Mouse (Mus musculus): ENCODE results near the gene Tap1. TPM values are rescaled to one million over a fixed set of nuclear protein-coding genes. Genes with fewer than 3 reads are reported as not detected.

Tap1 gene
- polyA plus RNA-seq, 1 experiment = 1.1 TPM

GRCm38 (mm10) chr17:34196941-34197894, 9.9 kb downstream of the Tap1 start, which contains the start of gene Psmb8:
Gene Psmb8, plus strand, starts transcription at chr17:34197721.
- TF ChIP-seq GATA1 (IDR thresholded peaks at IDR 0.05; ENCODE audit: low read length) = no peak

- TF ChIP-seq GATA1 (IDR thresholded peaks at IDR 0.05; ENCODE audit: low read length) = no peak
Observed at GRCm38 (mm10) chr17:34197904-34198520, 10.7 kb downstream of the Tap1 start.

GRCm38 (mm10) chr17:34198521-34198912, 11.2 kb downstream of the Tap1 start:
- no peak for TF ChIP-seq GATA1 (IDR thresholded peaks at IDR 0.05; ENCODE audit: low read length)

GRCm38 (mm10) chr17:34199050-34199619, 11.8 kb downstream of the Tap1 start:
- TF ChIP-seq GATA1 (IDR thresholded peaks at IDR 0.05; ENCODE audit: low read length) = no peak

- TF ChIP-seq GATA1 (IDR thresholded peaks at IDR 0.05; ENCODE audit: low read length) = no peak
Observed at GRCm38 (mm10) chr17:34200047-34200446, 12.7 kb downstream of the Tap1 start.

- TF ChIP-seq GATA1 (IDR thresholded peaks at IDR 0.05; ENCODE audit: low read length) = no peak
Observed at GRCm38 (mm10) chr17:34200772-34201505, 13.6 kb downstream of the Tap1 start.

GRCm38 (mm10) chr17:34201506-34202055, 14.2 kb downstream of the Tap1 start:
- TF ChIP-seq GATA1 (IDR thresholded peaks at IDR 0.05; ENCODE audit: low read length) = no peak

GRCm38 (mm10) chr17:34202760-34203442, 15.5 kb downstream of the Tap1 start:
- TF ChIP-seq GATA1 (IDR thresholded peaks at IDR 0.05; ENCODE audit: low read length) = no peak

- no peak for TF ChIP-seq GATA1 (IDR thresholded peaks at IDR 0.05; ENCODE audit: low read length)
Observed at GRCm38 (mm10) chr17:34203444-34203843, 16.1 kb downstream of the Tap1 start, which contains the start of gene Tap2. Gene Tap2, plus strand, starts transcription at chr17:34203527.

GRCm38 (mm10) chr17:34204303-34205010, 17.1 kb downstream of the Tap1 start:
- TF ChIP-seq GATA1 (IDR thresholded peaks at IDR 0.05; ENCODE audit: low read length) = no peak

GRCm38 (mm10) chr17:34205021-34205745, 17.8 kb downstream of the Tap1 start:
- no peak for TF ChIP-seq GATA1 (IDR thresholded peaks at IDR 0.05; ENCODE audit: low read length)

- TF ChIP-seq GATA1 (IDR thresholded peaks at IDR 0.05; ENCODE audit: low read length) = no peak
Observed at GRCm38 (mm10) chr17:34205746-34206176, 18.4 kb downstream of the Tap1 start.

GRCm38 (mm10) chr17:34206731-34207130, 19.4 kb downstream of the Tap1 start:
- no peak for TF ChIP-seq GATA1 (IDR thresholded peaks at IDR 0.05; ENCODE audit: low read length)

All from G1E-ER4 (cell line).